ENCODE assay signal across 7 mouse cellular contexts in the genomic region with DNA sequence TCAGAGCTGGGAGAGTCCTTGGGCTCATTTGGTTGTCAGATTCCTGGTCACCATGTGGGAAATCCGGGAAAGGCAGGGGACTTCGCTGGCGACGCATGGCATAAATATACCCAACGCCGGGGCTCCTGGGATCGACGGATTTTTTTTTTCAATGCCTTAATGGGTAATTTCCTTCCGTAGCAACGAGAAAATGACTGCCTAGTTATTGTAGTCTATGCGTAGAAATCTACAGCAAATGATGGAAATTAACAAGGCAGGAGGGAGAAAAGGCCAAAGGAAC. TPM values are rescaled to one million over a fixed set of nuclear protein-coding genes. Genes with fewer than 3 reads are reported as not detected.
DNase-seq lines count a peak whose midpoint lies in the region; ATAC-seq and TF ChIP-seq lines count a peak whose summit lies in the region.

No protein-coding gene starts in this region.

- ATAC-seq in lung, postnatal 0 days, result no peak
- ATAC-seq in forebrain, postnatal 0 days, result no peak
- ATAC-seq in liver, embryonic 15.5 days (ENCODE audit: insufficient read depth), result no peak
- ATAC-seq in erythroid progenitor cell, adult 5-6 weeks (replicated peaks; ENCODE audit: low FRiP score, poor library complexity, severe bottlenecking), result no peak
- no peak for ATAC-seq in monocyte, adult 5-6 weeks (replicated peaks; ENCODE audit: insufficient number of reproducible peaks, low FRiP score, low TSS enrichment, poor library complexity, severe bottlenecking)

- H3K4me3 ChIP-seq in lung, postnatal 0 days (ENCODE audit: low read depth, low read length), result no peak overlapping the region
- peak overlapping the region; percentile 32 for H3K4me3 ChIP-seq in forebrain, postnatal 0 days (ENCODE audit: low read depth, low read length)
- H3K4me3 ChIP-seq in liver, embryonic 15.5 days (replicated peaks), result no peak overlapping the region

- H3K27me3 ChIP-seq in lung, postnatal 0 days (replicated peaks; ENCODE audit: insufficient read depth, low read length), result peaks cover 58% of the 10 kb centered on the region
- H3K27me3 ChIP-seq in forebrain, postnatal 0 days (ENCODE audit: insufficient read depth, low read length), result peaks cover 55% of the 10 kb centered on the region
- peaks cover 92% of the 10 kb centered on the region for H3K27me3 ChIP-seq in liver, embryonic 15.5 days

- TF ChIP-seq EP300 in lung, postnatal 0 days (IDR thresholded peaks at IDR 0.05), result no peak

- H3K9ac ChIP-seq in lung, postnatal 0 days (replicated peaks; ENCODE audit: low read depth), result no peak overlapping the region
- peak overlapping the region; percentile 59 for H3K9ac ChIP-seq in forebrain, postnatal 0 days
- H3K9ac ChIP-seq in liver, embryonic 15.5 days, result no peak overlapping the region

- no peak for DNase-seq in lung, postnatal 0 days (ENCODE audit: low spot score)
- no peak for DNase-seq in lung, postnatal 36 days
- no peak for DNase-seq in forebrain, postnatal 0 days
- DNase-seq in layer of hippocampus, postnatal 36 days, result no peak

- no peak for TF ChIP-seq CTCF in lung, postnatal 0 days (IDR thresholded peaks at IDR 0.05)
- no peak for TF ChIP-seq CTCF in forebrain, postnatal 0 days (IDR thresholded peaks at IDR 0.05; ENCODE audit: low read depth)

- 4% methylated on average over 11 of the region's 11 CpGs for WGBS in lung, postnatal 0 days
- under 1% methylated on average over 11 of the region's 11 CpGs for WGBS in forebrain, postnatal 0 days
- 1% methylated on average over 11 of the region's 11 CpGs for WGBS in liver, embryonic 15.5 days (ENCODE audit: insufficient replicate concordance)

- H3K4me1 ChIP-seq in lung, postnatal 0 days (ENCODE audit: insufficient read depth, low read depth, low read length), result peaks cover 7% of the 10 kb centered on the region; the same call in 1 of the 2 replicates
- peaks cover 4% of the 10 kb centered on the region; the same call in 1 of the 2 replicates for H3K4me1 ChIP-seq in forebrain, postnatal 0 days (ENCODE audit: insufficient read depth)
- peaks cover 4% of the 10 kb centered on the region; the same call in 1 of the 2 replicates for H3K4me1 ChIP-seq in liver, embryonic 15.5 days (replicated peaks)

- peak overlapping the region; percentile 27; the same call in 1 of the 2 replicates for H3K4me2 ChIP-seq in lung, postnatal 0 days (replicated peaks; ENCODE audit: low read depth, low read length)
- H3K4me2 ChIP-seq in forebrain, postnatal 0 days (ENCODE audit: low read depth), result peak overlapping the region; percentile 55
- H3K4me2 ChIP-seq in liver, embryonic 15.5 days, result 0 out of 2 replicates have a peak overlapping the region, but pooled peaks have one; percentile 3

- no peaks in the 10 kb centered on the region for H3K36me3 ChIP-seq in lung, postnatal 0 days (ENCODE audit: insufficient read depth, low read length)
- H3K36me3 ChIP-seq in forebrain, postnatal 0 days (ENCODE audit: insufficient read depth), result no peaks in the 10 kb centered on the region
- H3K36me3 ChIP-seq in liver, embryonic 15.5 days (replicated peaks), result no peaks in the 10 kb centered on the region

- no peaks in the 10 kb centered on the region for H3K9me3 ChIP-seq in lung, postnatal 0 days (ENCODE audit: low read length)
- no peaks in the 10 kb centered on the region for H3K9me3 ChIP-seq in forebrain, postnatal 0 days (ENCODE audit: low read length)
- no peaks in the 10 kb centered on the region for H3K9me3 ChIP-seq in liver, embryonic 15.5 days (replicated peaks)

- no peak overlapping the region for H3K27ac ChIP-seq in lung, postnatal 0 days (ENCODE audit: low read length)
- H3K27ac ChIP-seq in forebrain, postnatal 0 days (ENCODE audit: low read depth, low read length), result peak overlapping the region; percentile 84
- no peak overlapping the region for H3K27ac ChIP-seq in liver, embryonic 15.5 days (replicated peaks)

RNA-seq across cellular contexts. Expression of a gene that starts 1.7 kb away (rescaled TPM):
- 0.17 TPM in 2 replicates for polyA plus RNA-seq in lung, postnatal 0 days (2015; fragmentation: Nextera tagmentation; extraction: Ambion mirVana)
- 57.1 and 106 TPM in 2 replicates for total RNA-seq in forebrain, postnatal 0 days (2014; rRNA removed)
- polyA plus RNA-seq in forebrain, postnatal 0 days (2015; fragmentation: Nextera tagmentation; extraction: Ambion mirVana), result 21.7 and 43.1 TPM in 2 replicates
- 0.02 TPM in 1 of 2 replicates, not detected in the other for polyA plus RNA-seq in liver, embryonic 15.5 days (2015; fragmentation: Nextera tagmentation; extraction: Ambion mirVana)
- total RNA-seq in erythroid progenitor cell, adult 5-6 weeks (2015; ENCODE audit: low replicate concordance), result not detected in 2 replicates
- total RNA-seq in erythroid progenitor cell, adult 5-6 weeks (2017; ENCODE audit: low replicate concordance), result 0.08 TPM in 1 of 2 replicates, not detected in the other
- total RNA-seq in layer of hippocampus, postnatal 36 days (2021), result 10 to 100 TPM; 16.4 to 17.7 TPM
- total RNA-seq in monocyte, adult 5-6 weeks (2017), result 0.38 to 1.1 TPM (median 0.64 TPM) in 3 replicates

Comparison
In these comparisons a context has a peak if more than half of its experiments do, and no peak if none do; other contexts are left out.
1. H3K4me2 ChIP-seq: peak in every context shown above with its lines; median percentile 55 in forebrain, postnatal 0 days; 27 in lung, postnatal 0 days; 3 in liver, embryonic 15.5 days.